Mouse (Mus musculus) cerebellum, postnatal 10 days (tissue): ENCODE measurements around the gene Akr1c14.
"Not testable (repeated sequence)": the region's sequence is repeated elsewhere in the genome, so short reads cannot be mapped to it uniquely, and the experiment has no call there.

Experiments used
- DNase-seq, 2 experiments: peaks; one replicate each; pipeline ENCODE4 v3.0.0; 2021; ENCODE audit warnings: mixed read lengths in 2 of 2

Akr1c14 gene

GRCm38 (mm10) chr13:4123146-4123545, 74.3 kb downstream of the Akr1c14 start:
- DNase-seq: peak; percentile 32 to 41

GRCm38 (mm10) chr13:4124471-4124870, 75.7 kb downstream of the Akr1c14 start:
- DNase-seq: not testable (repeated sequence)

GRCm38 (mm10) chr13:4125846-4126245, 77.0 kb downstream of the Akr1c14 start:
- DNase-seq: not testable (repeated sequence)

- peak; percentile 42 to 57 for DNase-seq
Measured at GRCm38 (mm10) chr13:4129100-4129499, 80.3 kb downstream of the Akr1c14 start.

- no peak for DNase-seq
Measured at GRCm38 (mm10) chr13:4131317-4131716, 82.5 kb downstream of the Akr1c14 start.

GRCm38 (mm10) chr13:4131721-4132120, 82.9 kb downstream of the Akr1c14 start:
- DNase-seq: no peak

- peak; percentile 21 to 35 for DNase-seq
Measured at GRCm38 (mm10) chr13:4133070-4133469, 84.3 kb downstream of the Akr1c14 start.
